Mouse (Mus musculus): ENCODE data around the gene Ggt5.
"Not testable (repeated sequence)": the region's sequence is repeated elsewhere in the genome, so short reads cannot be mapped to it uniquely, and the experiment has no call there.

Ggt5 gene

GRCm38 (mm10) chr10:75589129-75589528 is at the start of gene Ggt5:
Ggt5 (plus strand) TSS chr10:75589340.
- no peak for DNase-seq

- DNase-seq = no peak
Observed at GRCm38 (mm10) chr10:75547901-75548300, 41.2 kb upstream of the Ggt5 start.

- no peak for DNase-seq
Observed at GRCm38 (mm10) chr10:75548486-75548885, 40.7 kb upstream of the Ggt5 start.

- DNase-seq = no peak
Observed at GRCm38 (mm10) chr10:75549886-75550285, 39.3 kb upstream of the Ggt5 start.

GRCm38 (mm10) chr10:75551175-75551574 is 38.0 kb upstream of the Ggt5 start:
- DNase-seq = no peak

GRCm38 (mm10) chr10:75552106-75552505 is 37.0 kb upstream of the Ggt5 start:
- DNase-seq = no peak

- no peak for DNase-seq
Observed at GRCm38 (mm10) chr10:75552701-75553450, 36.3 kb upstream of the Ggt5 start.

GRCm38 (mm10) chr10:75554090-75554489 is 35.0 kb upstream of the Ggt5 start:
- no peak for DNase-seq

- no peak for DNase-seq
Observed at GRCm38 (mm10) chr10:75555557-75555956, 33.6 kb upstream of the Ggt5 start.

- peak; percentile 51 to 71 for DNase-seq
Observed at GRCm38 (mm10) chr10:75556026-75556425, 33.1 kb upstream of the Ggt5 start.

- peak; percentile 80 to 86 for DNase-seq
Observed at GRCm38 (mm10) chr10:75558515-75558914, 30.6 kb upstream of the Ggt5 start.

- no peak for DNase-seq
Observed at GRCm38 (mm10) chr10:75559041-75559675, 30.0 kb upstream of the Ggt5 start.

GRCm38 (mm10) chr10:75559676-75560548 is 29.2 kb upstream of the Ggt5 start, which contains the start of gene Lrrc75b:
Lrrc75b (minus strand) TSS chr10:75560330.
- peak; percentile 87 to 89 for DNase-seq

- DNase-seq = no peak
Observed at GRCm38 (mm10) chr10:75560549-75560899, 28.6 kb upstream of the Ggt5 start.

- DNase-seq = peak; percentile 54 to 55
Observed at GRCm38 (mm10) chr10:75561071-75561654, 28.0 kb upstream of the Ggt5 start, which contains the start of gene Ggt1. Ggt1 (plus strand) TSS chr10:75561604.

- no peak for DNase-seq
Observed at GRCm38 (mm10) chr10:75562596-75562995, 26.5 kb upstream of the Ggt5 start.

- no peak for DNase-seq
Observed at GRCm38 (mm10) chr10:75564687-75565265, 24.4 kb upstream of the Ggt5 start.

- no peak for DNase-seq
Observed at GRCm38 (mm10) chr10:75565436-75565835, 23.7 kb upstream of the Ggt5 start.

- no peak for DNase-seq
Observed at GRCm38 (mm10) chr10:75565906-75566305, 23.2 kb upstream of the Ggt5 start.

- DNase-seq = no peak
Observed at GRCm38 (mm10) chr10:75566321-75566720, 22.8 kb upstream of the Ggt5 start.

GRCm38 (mm10) chr10:75566765-75567164 is 22.4 kb upstream of the Ggt5 start:
- DNase-seq = not testable (repeated sequence)

- DNase-seq = no peak
Observed at GRCm38 (mm10) chr10:75568029-75568428, 21.1 kb upstream of the Ggt5 start.

- no peak for DNase-seq
Observed at GRCm38 (mm10) chr10:75568441-75568840, 20.7 kb upstream of the Ggt5 start.
